Mouse (Mus musculus): ENCODE results near the gene Ankrd49. TPM values are rescaled to one million over a fixed set of nuclear protein-coding genes. Genes with fewer than 3 reads are reported as not detected.
A peak's percentile ranks its signal among the peaks of the same experiment; 100 is the strongest.

Gene Ankrd49
- 46.9 and 47.7 TPM in 2 replicates for polyA plus RNA-seq (2016; fragmentation: Nextera tagmentation; extraction: Ambion mirVana)

DNA sequence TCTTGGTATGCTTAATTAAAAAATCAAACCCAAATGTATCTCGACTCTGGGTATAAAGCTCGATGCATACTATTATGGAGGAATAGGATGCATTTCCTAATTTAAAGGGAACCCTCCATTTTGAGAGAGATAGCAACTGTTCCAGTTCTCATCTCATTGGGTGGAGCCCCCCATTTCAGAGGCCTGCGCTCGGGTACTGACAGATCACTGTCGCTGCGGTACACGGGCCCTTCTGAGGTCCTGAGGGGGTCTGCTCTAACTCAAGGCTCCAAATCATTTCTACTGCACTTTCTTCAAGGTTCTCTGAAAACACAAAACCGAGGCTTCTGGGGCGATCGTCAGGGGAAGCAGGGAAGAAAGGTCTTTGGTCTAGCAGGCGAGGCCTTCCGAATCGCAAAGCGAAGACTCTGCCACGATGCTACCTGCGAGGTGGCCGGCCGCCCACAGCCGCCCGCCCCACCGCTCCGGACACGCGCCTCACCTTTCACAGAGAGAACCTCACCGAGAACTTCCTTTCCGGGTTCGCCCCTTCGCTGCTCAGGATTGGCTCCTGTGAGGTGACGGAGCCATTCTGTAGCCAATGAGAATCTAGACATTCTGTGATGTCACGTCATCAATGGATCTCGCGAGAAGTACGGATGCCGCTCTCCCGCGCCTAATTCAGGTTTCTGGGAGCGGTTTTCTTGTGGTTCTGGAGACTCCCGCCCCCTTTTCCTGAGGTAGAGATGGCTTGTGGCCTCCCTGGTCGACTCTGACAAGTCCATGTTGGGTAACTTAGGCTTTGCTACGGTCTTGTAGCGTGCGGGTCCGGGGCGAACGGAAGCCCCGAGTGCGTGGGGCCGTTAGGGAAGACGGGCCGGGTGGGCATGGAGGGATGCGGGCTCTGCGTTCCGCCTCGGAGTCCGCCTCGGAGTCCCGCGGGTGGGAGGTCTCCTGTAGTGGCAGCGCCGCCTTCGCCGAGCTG is at the start of gene Ankrd49, which contains the start of gene Mre11a:
Gene Ankrd49 (minus strand): TSS at position 818 of the 964 bp plus-strand sequence.
Gene Mre11a (plus strand): TSS at position 616 of the 964 bp plus-strand sequence.
- 1% methylated on average over 62 of the region's 62 CpGs for WGBS
- Histone ChIP-seq H3K27me3 (no peaks in the 10 kb centered on the region), H3K9me3 (no peaks in the 10 kb centered on the region), H3K27ac (peak within 1 kb of the TSS; percentile 96), H3K4me2 (replicated peaks) (peak within 1 kb of the TSS; percentile 74), H3K9ac (peak within 1 kb of the TSS; percentile 78), H3K4me3 (peak within 1 kb of the TSS; percentile 75), H3K4me1 (peaks cover 5% of the 10 kb centered on the region; the same call in 1 of the 2 replicates), H3K36me3 (peaks cover 37% of the 10 kb centered on the region)
- ATAC-seq (ENCODE audit: insufficient number of reproducible peaks, insufficient read depth, low FRiP score, low TSS enrichment) = peak; percentile 98

GRCm38 (mm10) chr9:14832046-14832445 is 47.4 kb upstream of the Ankrd49 start:
- ATAC-seq (ENCODE audit: insufficient number of reproducible peaks, insufficient read depth, low FRiP score, low TSS enrichment) = no peak
- 87% methylated on average over 5 of the region's 5 CpGs for WGBS
- no peak overlapping the region for H3K4me3 ChIP-seq
- H3K4me1 ChIP-seq = no peaks in the 10 kb centered on the region
- no peak overlapping the region for H3K27ac ChIP-seq
- H3K4me2 ChIP-seq (replicated peaks) = no peak overlapping the region
- H3K36me3 ChIP-seq = peaks cover 62% of the 10 kb centered on the region
- H3K27me3 ChIP-seq = no peaks in the 10 kb centered on the region
- no peaks in the 10 kb centered on the region for H3K9me3 ChIP-seq
- H3K9ac ChIP-seq = no peak overlapping the region

DNA sequence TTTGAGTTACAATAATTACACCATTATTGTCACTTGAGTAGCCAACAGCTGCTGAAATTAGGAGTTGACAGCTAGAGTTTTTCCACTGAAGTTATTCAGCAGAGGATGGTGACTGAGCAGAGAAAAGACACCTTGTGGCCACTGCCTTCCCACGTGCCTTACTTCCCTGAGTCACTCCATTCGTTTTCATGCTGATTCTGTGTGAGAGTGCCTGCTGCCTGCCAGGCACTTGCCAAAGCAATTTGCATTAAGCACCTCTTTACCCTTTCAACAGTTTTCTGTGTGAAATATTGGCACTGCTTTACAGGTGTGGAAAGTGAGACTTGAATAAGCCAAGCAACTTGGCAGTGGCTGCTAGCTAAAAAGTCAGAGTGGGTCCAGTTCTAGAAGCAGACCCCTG is 43.2 kb upstream of the Ankrd49 start:
- no peak for ATAC-seq (ENCODE audit: insufficient number of reproducible peaks, insufficient read depth, low FRiP score, low TSS enrichment)
- Histone ChIP-seq H3K36me3 (peaks cover 56% of the 10 kb centered on the region), H3K4me1 (no peaks in the 10 kb centered on the region), H3K27ac (no peak overlapping the region), H3K4me3 (no peak overlapping the region), H3K9me3 (no peaks in the 10 kb centered on the region), H3K27me3 (no peaks in the 10 kb centered on the region), H3K4me2 (replicated peaks) (no peak overlapping the region), H3K9ac (no peak overlapping the region)
- 79% methylated on average over 2 of the region's 2 CpGs for WGBS

DNA sequence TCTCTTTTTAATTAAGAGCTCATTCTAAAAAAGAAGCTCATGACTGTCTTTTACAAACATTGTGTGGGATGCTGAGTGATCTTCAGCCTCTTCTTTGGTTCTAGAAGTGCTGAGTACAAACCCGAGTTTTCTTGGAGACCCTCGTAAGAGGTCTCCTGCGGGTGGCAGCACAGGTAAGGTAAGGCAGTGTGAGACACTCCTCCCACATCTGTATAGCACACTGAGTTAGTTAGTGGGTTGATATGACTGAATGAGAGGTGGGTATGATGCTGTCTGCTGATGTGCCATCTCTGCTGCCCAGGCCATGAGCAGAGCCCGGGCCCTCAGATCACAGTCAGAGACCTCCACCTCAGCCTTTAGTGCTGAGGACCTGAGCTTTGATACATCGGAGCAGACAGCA is 40.2 kb upstream of the Ankrd49 start:
- H3K27me3 ChIP-seq = no peaks in the 10 kb centered on the region
- peaks cover 50% of the 10 kb centered on the region for H3K36me3 ChIP-seq

DNA sequence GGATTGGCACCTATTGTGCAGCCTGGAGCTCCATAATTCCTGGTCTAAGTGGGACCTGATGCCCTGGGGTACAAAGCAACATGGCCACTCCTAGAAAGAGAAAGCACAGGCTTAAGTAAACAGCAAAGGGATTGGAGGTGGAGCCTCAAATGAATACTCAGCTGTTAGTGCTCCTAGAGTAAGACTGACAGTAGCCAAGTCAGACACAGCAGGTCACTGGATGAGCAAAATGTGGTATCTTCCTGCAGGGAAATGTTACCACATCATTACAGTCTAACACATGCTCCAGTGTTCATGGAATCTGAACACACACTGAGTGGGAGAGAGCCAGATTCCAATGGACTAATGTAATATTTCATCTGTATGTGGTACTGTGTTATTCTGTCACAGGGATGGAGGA is 36.7 kb upstream of the Ankrd49 start:
- Histone ChIP-seq H3K27me3 (no peaks in the 10 kb centered on the region), H3K36me3 (peaks cover 65% of the 10 kb centered on the region)
- no peak for ATAC-seq (ENCODE audit: insufficient number of reproducible peaks, insufficient read depth, low FRiP score, low TSS enrichment)

More for the DNA sequence above, 40.2 kb upstream of the Ankrd49 start:
- Histone ChIP-seq H3K4me1 (no peaks in the 10 kb centered on the region), H3K27ac (no peak overlapping the region), H3K9me3 (no peaks in the 10 kb centered on the region), H3K9ac (no peak overlapping the region), H3K4me3 (no peak overlapping the region), H3K4me2 (replicated peaks) (no peak overlapping the region)
- WGBS = 87% methylated on average over 5 of the region's 5 CpGs
- ATAC-seq (ENCODE audit: insufficient number of reproducible peaks, insufficient read depth, low FRiP score, low TSS enrichment) = no peak

GRCm38 (mm10) chr9:14810111-14810510 is 25.5 kb upstream of the Ankrd49 start:
- Histone ChIP-seq H3K36me3 (peaks cover 70% of the 10 kb centered on the region), H3K4me2 (replicated peaks) (no peak overlapping the region), H3K4me1 (no peaks in the 10 kb centered on the region), H3K4me3 (no peak overlapping the region), H3K27me3 (no peaks in the 10 kb centered on the region), H3K27ac (no peak overlapping the region), H3K9me3 (no peaks in the 10 kb centered on the region), H3K9ac (no peak overlapping the region)
- 95% methylated on average over 5 of the region's 5 CpGs for WGBS
- no peak for ATAC-seq (ENCODE audit: insufficient number of reproducible peaks, insufficient read depth, low FRiP score, low TSS enrichment)

More for the DNA sequence above, 36.7 kb upstream of the Ankrd49 start:
- H3K27ac ChIP-seq = no peak overlapping the region
- H3K4me1 ChIP-seq = no peaks in the 10 kb centered on the region
- no peak overlapping the region for H3K4me2 ChIP-seq (replicated peaks)
- H3K9me3 ChIP-seq = no peaks in the 10 kb centered on the region
- H3K4me3 ChIP-seq = no peak overlapping the region
- no peak overlapping the region for H3K9ac ChIP-seq

GRCm38 (mm10) chr9:14806786-14807185 is 22.1 kb upstream of the Ankrd49 start:
- 97% methylated on average over 1 of the region's 1 CpGs for WGBS
- Histone ChIP-seq H3K9ac (no peak overlapping the region), H3K4me2 (replicated peaks) (no peak overlapping the region), H3K27ac (no peak overlapping the region), H3K27me3 (no peaks in the 10 kb centered on the region), H3K9me3 (no peaks in the 10 kb centered on the region), H3K4me3 (no peak overlapping the region), H3K36me3 (peaks cover 68% of the 10 kb centered on the region), H3K4me1 (no peaks in the 10 kb centered on the region)
- no peak for ATAC-seq (ENCODE audit: insufficient number of reproducible peaks, insufficient read depth, low FRiP score, low TSS enrichment)

GRCm38 (mm10) chr9:14805714-14806113 is 21.1 kb upstream of the Ankrd49 start:
- no peak overlapping the region for H3K27ac ChIP-seq
- 90% methylated on average over 2 of the region's 2 CpGs for WGBS
- H3K4me2 ChIP-seq (replicated peaks) = no peak overlapping the region
- peaks cover 72% of the 10 kb centered on the region for H3K36me3 ChIP-seq
- no peak overlapping the region for H3K4me3 ChIP-seq
- ATAC-seq (ENCODE audit: insufficient number of reproducible peaks, insufficient read depth, low FRiP score, low TSS enrichment) = no peak
- H3K9ac ChIP-seq = no peak overlapping the region
- no peaks in the 10 kb centered on the region for H3K9me3 ChIP-seq
- H3K27me3 ChIP-seq = no peaks in the 10 kb centered on the region
- H3K4me1 ChIP-seq = no peaks in the 10 kb centered on the region

DNA sequence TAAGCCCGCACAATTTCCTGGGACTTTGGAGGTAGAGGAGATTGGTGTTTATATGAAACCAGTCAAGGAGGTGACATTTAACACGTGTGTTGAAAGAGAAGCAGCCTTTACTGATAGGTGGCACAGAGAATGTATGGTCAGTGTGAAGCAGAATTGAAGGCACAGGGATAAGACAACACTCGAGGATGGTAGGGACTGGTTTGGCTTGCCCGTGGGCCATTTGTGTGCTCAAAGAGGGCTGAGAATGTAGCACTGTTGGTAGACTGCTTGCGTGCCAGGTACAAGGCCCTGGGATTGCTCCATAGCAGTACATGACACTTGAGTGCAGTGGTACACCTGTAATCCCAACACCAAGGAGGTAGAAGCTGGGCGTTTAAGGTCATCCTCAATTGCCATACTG is 2.7 kb upstream of the Ankrd49 start:
- Histone ChIP-seq H3K4me2 (replicated peaks) (no peak overlapping the region), H3K27me3 (no peaks in the 10 kb centered on the region), H3K27ac (no peak overlapping the region), H3K9ac (no peak overlapping the region), H3K36me3 (peaks cover 31% of the 10 kb centered on the region), H3K4me1 (peaks cover 5% of the 10 kb centered on the region; the same call in 1 of the 2 replicates), H3K4me3 (no peak overlapping the region), H3K9me3 (no peaks in the 10 kb centered on the region)
- WGBS = 85% methylated on average over 6 of the region's 6 CpGs
- ATAC-seq (ENCODE audit: insufficient number of reproducible peaks, insufficient read depth, low FRiP score, low TSS enrichment) = no peak

DNA sequence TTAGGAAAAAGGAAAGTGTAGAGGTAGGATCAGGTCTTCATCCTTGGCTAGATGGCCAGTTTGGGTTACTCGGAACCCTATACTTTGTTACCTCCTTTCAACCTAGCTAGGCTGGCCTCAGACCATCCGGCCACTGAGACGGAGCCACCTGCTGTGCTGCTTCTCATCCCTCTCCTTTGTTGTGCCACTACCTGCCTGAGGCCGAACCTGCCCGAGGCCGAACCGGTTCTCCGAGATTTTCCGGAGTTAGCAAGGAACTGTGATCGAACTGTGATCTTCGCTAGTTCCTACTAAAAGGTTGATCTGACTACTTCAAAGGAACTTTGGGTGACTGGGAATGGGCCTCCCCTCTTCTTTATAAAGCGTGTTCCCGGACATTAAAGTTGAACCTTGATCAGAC is 6.3 kb downstream of the Ankrd49 start:
- WGBS = 29% methylated on average over 13 of the region's 13 CpGs
- Histone ChIP-seq H3K27ac (no peak overlapping the region), H3K9ac (no peak overlapping the region), H3K4me2 (replicated peaks) (no peak overlapping the region), H3K27me3 (no peaks in the 10 kb centered on the region), H3K4me1 (no peaks in the 10 kb centered on the region), H3K4me3 (no peak overlapping the region), H3K36me3 (peaks cover 17% of the 10 kb centered on the region), H3K9me3 (no peaks in the 10 kb centered on the region)
- no peak for ATAC-seq (ENCODE audit: insufficient number of reproducible peaks, insufficient read depth, low FRiP score, low TSS enrichment)

- Histone ChIP-seq H3K36me3 (no peaks in the 10 kb centered on the region), H3K9ac (no peak overlapping the region), H3K27me3 (0 out of 2 replicates have a peak, but pooled peaks cover 4% of the 10 kb centered on the region), H3K9me3 (no peaks in the 10 kb centered on the region), H3K4me2 (replicated peaks) (no peak overlapping the region), H3K27ac (no peak overlapping the region), H3K4me3 (no peak overlapping the region), H3K4me1 (peaks cover 14% of the 10 kb centered on the region; the same call in 1 of the 2 replicates)
- 50% methylated on average over 2 of the region's 2 CpGs for WGBS
- no peak for ATAC-seq (ENCODE audit: insufficient number of reproducible peaks, insufficient read depth, low FRiP score, low TSS enrichment)
These were observed 10.8 kb downstream of the Ankrd49 start for GRCm38 (mm10) chr9:14773813-14774212.

- Histone ChIP-seq H3K27me3 (0 out of 2 replicates have a peak, but pooled peaks cover 4% of the 10 kb centered on the region), H3K27ac (no peak overlapping the region), H3K36me3 (no peaks in the 10 kb centered on the region), H3K4me2 (replicated peaks) (no peak overlapping the region), H3K4me3 (no peak overlapping the region), H3K9me3 (no peaks in the 10 kb centered on the region), H3K9ac (no peak overlapping the region), H3K4me1 (peaks cover 14% of the 10 kb centered on the region; the same call in 1 of the 2 replicates)
- 89% methylated on average over 2 of the region's 2 CpGs for WGBS
- no peak for ATAC-seq (ENCODE audit: insufficient number of reproducible peaks, insufficient read depth, low FRiP score, low TSS enrichment)
These were observed 12.6 kb downstream of the Ankrd49 start for GRCm38 (mm10) chr9:14772074-14772473.
